Mouse (Mus musculus) embryonic facial prominence, embryonic 14.5 days (tissue): ENCODE results near the gene Patj. TPM values are rescaled to one million over a fixed set of nuclear protein-coding genes. Genes with fewer than 3 reads are reported as not detected.
A peak's percentile ranks its signal among the peaks of the same experiment; 100 is the strongest.

ENCODE experiments used
- ATAC-seq: fragments of 200-750 bp; cut with Nextera tagmentation; 2 replicates; pipeline ENCODE4 v1.8.0; 2017; ENCODE audit warnings: low read depth, moderate number of reproducible peaks, moderate TSS enrichment
- DNase-seq: peaks from one replicate; pipeline ENCODE4 v3.0.0-alpha.2; 2015; ENCODE audit warnings: low spot score
- H3K27ac ChIP-seq: fragments of 300-500 bp; sonication (generic); replicated peaks from 2 replicates; pipeline ENCODE4 v1.5.1; 2014; ENCODE audit warnings: low read depth, mild to moderate bottlenecking, low read length, moderate library complexity
- H3K27me3 ChIP-seq: fragments of 300-500 bp; sonication (generic); replicated peaks from 2 replicates; pipeline ENCODE4 v1.6.1; 2014; ENCODE audit warnings: low read length; ENCODE audit not compliant: control insufficient read depth, insufficient read depth
- H3K36me3 ChIP-seq: fragments of 300-500 bp; sonication (generic); 2 replicates; pipeline ENCODE4 v1.6.1; 2014; ENCODE audit warnings: low read length, mixed read lengths; ENCODE audit not compliant: control insufficient read depth, insufficient read depth
- H3K4me1 ChIP-seq: fragments of 300-500 bp; sonication (generic); 2 replicates; pipeline ENCODE4 v1.6.1; 2014; ENCODE audit warnings: antibody characterized with exemption, low read length; ENCODE audit not compliant: control insufficient read depth, insufficient read depth
- H3K4me2 ChIP-seq: fragments of 300-500 bp; sonication (generic); 2 replicates; pipeline ENCODE4 v1.6.1; 2014; ENCODE audit warnings: low read depth, mild to moderate bottlenecking, low read length, moderate library complexity, mixed read lengths
- H3K4me3 ChIP-seq: fragments of 300-500 bp; sonication (generic); 2 replicates; pipeline ENCODE4 v1.5.1; 2014; ENCODE audit warnings: low read depth, mild to moderate bottlenecking, low read length
- H3K9ac ChIP-seq: fragments of 300-500 bp; sonication (generic); 2 replicates; pipeline ENCODE4 v1.6.1; 2014; ENCODE audit warnings: low read depth, mild to moderate bottlenecking, low read length, moderate library complexity, mixed read lengths
- H3K9me3 ChIP-seq: fragments of 300-500 bp; sonication (generic); 2 replicates; pipeline ENCODE4 v1.6.1; 2016; ENCODE audit warnings: low read length; ENCODE audit not compliant: control insufficient read depth
- WGBS: fragments of 180-500 bp; shearing (Covaris S2); extraction: QIAGEN DNeasy Blood & Tissue Kit; methylation state at CpG from one replicate; pipeline ENCODE4 v1.1.7; 2014; 5-methylcytosine and 5-hydroxymethylcytosine counted together
- polyA plus RNA-seq: library from polyadenylated mRNA; unstranded; fragments of >200 nt; fragmentation: Nextera tagmentation; extraction: Ambion mirVana; gene quantifications from 2 replicates; pipeline ENCODE4 v1.2.1, GENCODE M21; 2014

Gene Patj
- polyA plus RNA-seq, 1 experiment from 2014 or later = 12.3 TPM

DNA sequence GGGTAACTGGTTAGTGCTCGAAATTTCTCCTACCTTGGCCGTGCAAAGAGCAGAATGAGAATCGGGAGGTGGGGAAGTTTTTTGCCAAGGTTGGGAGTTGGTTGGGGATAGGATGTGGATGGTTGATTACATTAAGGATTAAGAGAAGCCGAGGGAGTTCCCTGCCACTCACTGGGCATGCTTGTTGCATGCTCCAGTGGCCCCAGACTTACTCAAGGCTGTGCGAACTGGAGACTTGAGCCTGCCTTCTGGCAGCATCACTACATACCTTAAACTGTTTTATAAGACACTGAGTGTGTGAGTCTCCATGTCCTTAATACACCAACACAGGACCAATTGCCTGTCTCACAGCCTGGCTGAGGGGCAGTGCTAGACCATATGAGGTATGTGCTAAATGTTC is 188.4 kb downstream of the Patj start:
- H3K4me1 ChIP-seq = no peaks in the 10 kb centered on the region
- no peak overlapping the region for H3K9ac ChIP-seq
- H3K4me3 ChIP-seq = no peak overlapping the region
- H3K27ac ChIP-seq = no peak overlapping the region
- no peaks in the 10 kb centered on the region for H3K36me3 ChIP-seq
- DNase-seq (no peak), ATAC-seq (no peak)
- no peak overlapping the region for H3K4me2 ChIP-seq
- 80% methylated on average over 5 of the region's 5 CpGs for WGBS
- no peaks in the 10 kb centered on the region for H3K9me3 ChIP-seq
- no peaks in the 10 kb centered on the region for H3K27me3 ChIP-seq

GRCm38 (mm10) chr4:98586303-98586702 is 190.7 kb downstream of the Patj start:
- Histone ChIP-seq H3K4me2 (no peak overlapping the region), H3K27ac (no peak overlapping the region), H3K4me3 (no peak overlapping the region), H3K9me3 (no peaks in the 10 kb centered on the region), H3K4me1 (no peaks in the 10 kb centered on the region), H3K36me3 (no peaks in the 10 kb centered on the region), H3K27me3 (no peaks in the 10 kb centered on the region), H3K9ac (no peak overlapping the region)
- no peak for DNase-seq
- 70% methylated on average over 4 of the region's 4 CpGs for WGBS
- ATAC-seq = no peak

GRCm38 (mm10) chr4:98587686-98588085 is 192.1 kb downstream of the Patj start:
- Histone ChIP-seq H3K4me3 (no peak overlapping the region), H3K36me3 (no peaks in the 10 kb centered on the region), H3K27ac (no peak overlapping the region), H3K4me2 (no peak overlapping the region), H3K9me3 (no peaks in the 10 kb centered on the region), H3K9ac (no peak overlapping the region), H3K27me3 (no peaks in the 10 kb centered on the region), H3K4me1 (no peaks in the 10 kb centered on the region)
- WGBS = 56% methylated on average over 2 of the region's 2 CpGs
- ATAC-seq (no peak), DNase-seq (no peak)

- 87% methylated on average over 1 of the region's 1 CpGs for WGBS
- Histone ChIP-seq H3K4me2 (no peak overlapping the region), H3K36me3 (no peaks in the 10 kb centered on the region), H3K9ac (no peak overlapping the region), H3K27me3 (no peaks in the 10 kb centered on the region), H3K27ac (no peak overlapping the region), H3K9me3 (no peaks in the 10 kb centered on the region), H3K4me1 (peaks cover 4% of the 10 kb centered on the region; the same call in 1 of the 2 replicates), H3K4me3 (no peak overlapping the region)
- ATAC-seq = no peak
- DNase-seq = no peak
Measured at GRCm38 (mm10) chr4:98593961-98594360, 198.4 kb downstream of the Patj start.

DNA sequence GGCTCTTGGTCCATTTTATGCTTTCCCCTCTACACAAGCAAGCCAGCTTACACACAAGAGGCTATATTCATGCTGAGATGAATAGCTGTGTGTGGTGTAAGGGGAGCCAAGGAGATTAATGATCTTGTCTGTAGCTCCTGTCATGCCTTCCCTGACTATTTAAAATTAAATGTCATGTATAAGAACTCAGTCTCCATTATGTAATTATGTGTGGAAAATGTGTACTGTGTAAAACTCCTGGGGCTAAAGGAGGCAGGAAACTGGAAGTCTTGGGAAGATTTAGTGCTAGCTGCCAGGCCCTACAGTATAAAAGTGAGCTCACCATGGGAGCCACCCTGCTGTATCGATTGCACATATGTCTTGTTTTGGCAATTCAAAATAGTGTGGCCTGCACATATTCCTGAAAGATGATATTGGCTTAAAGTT is 203.0 kb downstream of the Patj start:
- ATAC-seq (peak; percentile 86), DNase-seq (peak; percentile 77)
- 19% methylated on average over 1 of the region's 1 CpGs for WGBS
- Histone ChIP-seq H3K36me3 (no peaks in the 10 kb centered on the region), H3K4me1 (peaks cover 6% of the 10 kb centered on the region), H3K27me3 (no peaks in the 10 kb centered on the region), H3K4me2 (no peak overlapping the region), H3K9me3 (no peaks in the 10 kb centered on the region), H3K4me3 (no peak overlapping the region), H3K27ac (peak overlapping the region; percentile 16; the same call in 1 of the 2 replicates), H3K9ac (no peak overlapping the region)

DNA sequence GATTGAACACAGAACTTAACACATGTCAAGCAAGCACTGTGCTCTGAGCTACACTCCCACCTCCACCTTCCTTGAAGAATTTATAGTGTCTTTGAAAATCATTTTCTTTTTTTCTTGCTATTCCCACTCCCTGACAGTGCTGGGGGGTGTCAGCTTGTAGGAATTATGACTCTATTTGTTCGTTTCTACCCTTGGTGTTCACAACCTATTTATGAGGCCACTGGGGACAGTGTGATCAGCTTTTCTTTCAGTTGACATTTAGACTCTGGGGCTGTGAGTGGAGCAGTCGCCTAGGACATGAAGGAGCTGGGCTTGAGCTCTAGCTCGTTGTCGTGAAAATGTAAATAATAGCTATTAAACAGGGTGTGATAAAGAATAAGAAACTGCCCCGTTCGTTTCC is 203.8 kb downstream of the Patj start:
- H3K36me3 ChIP-seq = no peaks in the 10 kb centered on the region
- no peak overlapping the region for H3K27ac ChIP-seq
- H3K4me2 ChIP-seq = no peak overlapping the region
- 74% methylated on average over 6 of the region's 6 CpGs for WGBS
- no peak overlapping the region for H3K9ac ChIP-seq
- H3K4me1 ChIP-seq = peaks cover 6% of the 10 kb centered on the region
- DNase-seq (no peak), ATAC-seq (no peak)
- H3K4me3 ChIP-seq = no peak overlapping the region
- H3K9me3 ChIP-seq = no peaks in the 10 kb centered on the region
- no peaks in the 10 kb centered on the region for H3K27me3 ChIP-seq

- ATAC-seq (no peak), DNase-seq (no peak)
- Histone ChIP-seq H3K9ac (no peak overlapping the region), H3K27me3 (no peaks in the 10 kb centered on the region), H3K4me1 (peaks cover 6% of the 10 kb centered on the region; the same call in 1 of the 2 replicates), H3K27ac (peak overlapping the region; percentile 21; the same call in 1 of the 2 replicates), H3K9me3 (no peaks in the 10 kb centered on the region), H3K4me2 (no peak overlapping the region), H3K36me3 (no peaks in the 10 kb centered on the region), H3K4me3 (no peak overlapping the region)
- 40% methylated on average over 6 of the region's 6 CpGs for WGBS
Measured at GRCm38 (mm10) chr4:98603131-98603530, 207.5 kb downstream of the Patj start.

- WGBS = 92% methylated on average over 2 of the region's 2 CpGs
Measured at GRCm38 (mm10) chr4:98610501-98610900, 214.9 kb downstream of the Patj start.

GRCm38 (mm10) chr4:98614395-98614794 is 218.8 kb downstream of the Patj start:
- Histone ChIP-seq H3K4me2 (no peak overlapping the region), H3K4me1 (no peaks in the 10 kb centered on the region), H3K27me3 (no peaks in the 10 kb centered on the region), H3K4me3 (no peak overlapping the region), H3K9me3 (no peaks in the 10 kb centered on the region), H3K36me3 (no peaks in the 10 kb centered on the region), H3K9ac (no peak overlapping the region), H3K27ac (no peak overlapping the region)
- no peak for ATAC-seq
- peak; percentile 34 for DNase-seq
- WGBS = 72% methylated on average over 3 of the region's 3 CpGs

More at GRCm38 (mm10) chr4:98610501-98610900, 214.9 kb downstream of the Patj start:
- H3K4me3 ChIP-seq = no peak overlapping the region
- no peaks in the 10 kb centered on the region for H3K27me3 ChIP-seq
- no peak overlapping the region for H3K9ac ChIP-seq
- ATAC-seq (no peak), DNase-seq (no peak)
- no peaks in the 10 kb centered on the region for H3K4me1 ChIP-seq
- H3K9me3 ChIP-seq = no peaks in the 10 kb centered on the region
- H3K27ac ChIP-seq = no peak overlapping the region
- H3K36me3 ChIP-seq = no peaks in the 10 kb centered on the region
- no peak overlapping the region for H3K4me2 ChIP-seq
